Mouse (Mus musculus): ENCODE measurements around the gene Mtg2. TPM values are rescaled to one million over a fixed set of nuclear protein-coding genes. Genes with fewer than 3 reads are reported as not detected.

Gene Mtg2
- polyA plus RNA-seq, 1 experiment from 2014 or later: 33.1 TPM

DNA sequence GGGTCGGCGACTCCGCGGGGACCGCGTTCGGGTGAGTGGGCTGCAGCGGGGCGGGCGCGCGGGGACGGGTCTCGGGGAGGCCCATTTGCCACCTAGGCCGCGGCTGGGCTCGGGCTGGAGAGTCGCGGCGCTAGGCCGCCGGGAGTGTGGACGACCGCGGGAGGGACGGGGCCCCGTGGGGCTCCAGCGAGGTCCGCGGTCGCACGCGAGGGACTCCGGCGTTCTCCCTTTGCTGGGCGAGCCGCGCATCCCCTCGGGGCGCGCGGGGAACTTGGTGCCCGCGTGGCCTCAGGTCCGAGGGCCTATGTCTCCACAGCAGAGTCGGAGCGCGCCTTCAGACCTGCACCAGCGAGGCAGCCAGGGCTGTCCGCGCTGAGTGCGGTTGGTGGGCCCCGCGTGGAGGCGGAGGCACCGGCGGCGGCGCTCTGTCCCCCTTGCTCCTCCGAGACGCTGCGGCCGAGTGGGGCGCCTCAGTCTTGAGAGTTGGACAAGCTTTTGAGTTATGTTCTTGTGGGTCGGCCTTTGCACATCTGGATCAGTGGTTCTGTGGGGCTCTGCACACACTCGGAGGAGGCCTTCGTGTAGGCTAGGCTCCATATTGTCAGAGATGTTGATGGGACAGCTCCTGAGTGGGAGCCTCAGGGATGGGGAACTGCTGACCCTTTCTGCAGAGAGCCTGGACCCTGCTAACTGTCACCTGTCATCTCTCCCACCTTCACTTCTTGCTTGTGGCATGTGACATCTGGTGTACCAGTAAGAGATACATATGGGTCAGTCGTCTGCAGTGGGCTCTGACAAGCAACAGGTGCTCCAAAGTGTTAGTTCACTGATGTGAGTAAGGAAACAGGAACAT, 49.3 kb downstream of the Mtg2 start:
- Histone ChIP-seq H3K4me1 (ENCODE audit: control insufficient read depth, insufficient read depth, low read depth, low read length) (peaks cover 29% of the 10 kb centered on the region), H3K36me3 (ENCODE audit: control insufficient read depth, insufficient read depth, low read length) (no peaks in the 10 kb centered on the region), H3K9me3 (ENCODE audit: control insufficient read depth, low read length) (no peaks in the 10 kb centered on the region), H3K4me3 (ENCODE audit: low read length) (peak overlapping the region; percentile 90), H3K9ac (ENCODE audit: low read depth, low read length) (peak overlapping the region; percentile 89), H3K27ac (ENCODE audit: low read depth, low read length) (peak overlapping the region; percentile 80), H3K4me2 (ENCODE audit: low read length) (peak overlapping the region; percentile 94), H3K27me3 (replicated peaks; ENCODE audit: control insufficient read depth, insufficient read depth, low read length) (no peaks in the 10 kb centered on the region)
- under 1% methylated on average over 26 of the region's 68 CpGs for WGBS
- ATAC-seq: peak; percentile 41

- H3K4me2 ChIP-seq (ENCODE audit: low read length): peak overlapping the region; percentile 94
- H3K27ac ChIP-seq (ENCODE audit: low read depth, low read length): no peak overlapping the region
- no peak overlapping the region for H3K9ac ChIP-seq (ENCODE audit: low read depth, low read length)
- WGBS: 68% methylated on average over 5 of the region's 5 CpGs
- ATAC-seq: no peak
- H3K27me3 ChIP-seq (replicated peaks; ENCODE audit: control insufficient read depth, insufficient read depth, low read length): no peaks in the 10 kb centered on the region
- peak overlapping the region; percentile 90 for H3K4me3 ChIP-seq (ENCODE audit: low read length)
- no peaks in the 10 kb centered on the region for H3K36me3 ChIP-seq (ENCODE audit: control insufficient read depth, insufficient read depth, low read length)
- H3K9me3 ChIP-seq (ENCODE audit: control insufficient read depth, low read length): no peaks in the 10 kb centered on the region
- peaks cover 27% of the 10 kb centered on the region for H3K4me1 ChIP-seq (ENCODE audit: control insufficient read depth, insufficient read depth, low read depth, low read length)
Observed at GRCm38 (mm10) chr2:180120292-180120761, 49.9 kb downstream of the Mtg2 start.

DNA sequence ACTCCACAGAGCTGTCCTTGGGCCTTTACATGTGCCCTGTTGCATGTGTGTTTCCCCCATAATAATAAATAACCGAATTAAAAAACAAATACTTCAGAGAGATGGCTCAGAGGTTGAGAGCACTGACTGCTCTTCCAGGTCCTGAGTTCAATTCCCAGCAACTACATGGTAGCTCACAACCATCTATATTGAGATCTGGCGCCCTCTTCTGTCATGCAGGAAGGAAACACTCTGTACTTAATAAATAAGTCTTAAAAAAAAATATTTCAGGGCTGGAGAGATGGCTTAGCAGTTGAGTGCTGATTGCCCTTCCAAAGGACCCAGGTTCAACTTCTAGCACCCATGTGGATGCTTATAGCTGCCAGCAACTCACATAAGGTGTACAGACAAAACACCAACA, 53.8 kb downstream of the Mtg2 start:
- Histone ChIP-seq H3K4me3 (ENCODE audit: low read length) (no peak overlapping the region), H3K4me2 (ENCODE audit: low read length) (no peak overlapping the region), H3K27me3 (replicated peaks; ENCODE audit: control insufficient read depth, insufficient read depth, low read length) (no peaks in the 10 kb centered on the region), H3K36me3 (ENCODE audit: control insufficient read depth, insufficient read depth, low read length) (no peaks in the 10 kb centered on the region), H3K27ac (ENCODE audit: low read depth, low read length) (no peak overlapping the region), H3K4me1 (ENCODE audit: control insufficient read depth, insufficient read depth, low read depth, low read length) (peaks cover 26% of the 10 kb centered on the region), H3K9ac (ENCODE audit: low read depth, low read length) (no peak overlapping the region), H3K9me3 (ENCODE audit: control insufficient read depth, low read length) (no peaks in the 10 kb centered on the region)
- no peak for ATAC-seq
- WGBS: 88% methylated on average over 2 of the region's 2 CpGs

GRCm38 (mm10) chr2:180126195-180126594, 55.8 kb downstream of the Mtg2 start:
- H3K4me1 ChIP-seq (ENCODE audit: control insufficient read depth, insufficient read depth, low read depth, low read length): peaks cover 16% of the 10 kb centered on the region
- no peak overlapping the region for H3K9ac ChIP-seq (ENCODE audit: low read depth, low read length)
- no peaks in the 10 kb centered on the region for H3K9me3 ChIP-seq (ENCODE audit: control insufficient read depth, low read length)
- 22% methylated on average over 4 of the region's 4 CpGs for WGBS
- no peak overlapping the region for H3K27ac ChIP-seq (ENCODE audit: low read depth, low read length)
- no peaks in the 10 kb centered on the region for H3K27me3 ChIP-seq (replicated peaks; ENCODE audit: control insufficient read depth, insufficient read depth, low read length)
- no peak overlapping the region for H3K4me3 ChIP-seq (ENCODE audit: low read length)
- no peak overlapping the region for H3K4me2 ChIP-seq (ENCODE audit: low read length)
- ATAC-seq: peak; percentile 58; the same call in 1 of the 2 replicates
- no peaks in the 10 kb centered on the region for H3K36me3 ChIP-seq (ENCODE audit: control insufficient read depth, insufficient read depth, low read length)

- H3K27ac ChIP-seq (ENCODE audit: low read depth, low read length): no peak overlapping the region; the same call in 1 of the 2 replicates
- H3K4me3 ChIP-seq (ENCODE audit: low read length): no peak overlapping the region
- no peaks in the 10 kb centered on the region for H3K27me3 ChIP-seq (replicated peaks; ENCODE audit: control insufficient read depth, insufficient read depth, low read length)
- H3K4me2 ChIP-seq (ENCODE audit: low read length): no peak overlapping the region
- no peak overlapping the region for H3K9ac ChIP-seq (ENCODE audit: low read depth, low read length)
- H3K36me3 ChIP-seq (ENCODE audit: control insufficient read depth, insufficient read depth, low read length): no peaks in the 10 kb centered on the region
- no peaks in the 10 kb centered on the region for H3K9me3 ChIP-seq (ENCODE audit: control insufficient read depth, low read length)
- WGBS: 43% methylated on average over 1 of the region's 1 CpGs
- ATAC-seq: no peak
- H3K4me1 ChIP-seq (ENCODE audit: control insufficient read depth, insufficient read depth, low read depth, low read length): peaks cover 16% of the 10 kb centered on the region
Observed at GRCm38 (mm10) chr2:180127675-180128074, 57.3 kb downstream of the Mtg2 start.

- Histone ChIP-seq H3K36me3 (ENCODE audit: control insufficient read depth, insufficient read depth, low read length) (peaks cover under 1% of the 10 kb centered on the region; the same call in 1 of the 2 replicates), H3K27ac (ENCODE audit: low read depth, low read length) (no peak overlapping the region), H3K9me3 (ENCODE audit: control insufficient read depth, low read length) (no peaks in the 10 kb centered on the region), H3K4me2 (ENCODE audit: low read length) (no peak overlapping the region), H3K4me1 (ENCODE audit: control insufficient read depth, insufficient read depth, low read depth, low read length) (no peaks in the 10 kb centered on the region), H3K4me3 (ENCODE audit: low read length) (no peak overlapping the region), H3K27me3 (replicated peaks; ENCODE audit: control insufficient read depth, insufficient read depth, low read length) (no peaks in the 10 kb centered on the region), H3K9ac (ENCODE audit: low read depth, low read length) (no peak overlapping the region)
- 99% methylated on average over 4 of the region's 4 CpGs for WGBS
- no peak for ATAC-seq
Observed at GRCm38 (mm10) chr2:180133231-180133630, 62.8 kb downstream of the Mtg2 start.

- H3K27me3 ChIP-seq (replicated peaks; ENCODE audit: control insufficient read depth, insufficient read depth, low read length): no peaks in the 10 kb centered on the region
- no peak overlapping the region for H3K4me3 ChIP-seq (ENCODE audit: low read length)
- no peaks in the 10 kb centered on the region for H3K4me1 ChIP-seq (ENCODE audit: control insufficient read depth, insufficient read depth, low read depth, low read length)
- no peak overlapping the region for H3K27ac ChIP-seq (ENCODE audit: low read depth, low read length)
- 91% methylated on average over 3 of the region's 3 CpGs for WGBS
- no peak for ATAC-seq
- H3K9me3 ChIP-seq (ENCODE audit: control insufficient read depth, low read length): no peaks in the 10 kb centered on the region
- H3K9ac ChIP-seq (ENCODE audit: low read depth, low read length): no peak overlapping the region
- H3K36me3 ChIP-seq (ENCODE audit: control insufficient read depth, insufficient read depth, low read length): peaks cover 3% of the 10 kb centered on the region; the same call in 1 of the 2 replicates
- H3K4me2 ChIP-seq (ENCODE audit: low read length): no peak overlapping the region
Observed at GRCm38 (mm10) chr2:180133911-180134310, 63.5 kb downstream of the Mtg2 start.

- WGBS: 86% methylated on average over 5 of the region's 5 CpGs
- ATAC-seq: no peak
- Histone ChIP-seq H3K36me3 (ENCODE audit: control insufficient read depth, insufficient read depth, low read length) (peaks cover 3% of the 10 kb centered on the region; the same call in 1 of the 2 replicates), H3K27me3 (replicated peaks; ENCODE audit: control insufficient read depth, insufficient read depth, low read length) (no peaks in the 10 kb centered on the region), H3K4me1 (ENCODE audit: control insufficient read depth, insufficient read depth, low read depth, low read length) (no peaks in the 10 kb centered on the region), H3K9me3 (ENCODE audit: control insufficient read depth, low read length) (no peaks in the 10 kb centered on the region), H3K4me3 (ENCODE audit: low read length) (no peak overlapping the region), H3K27ac (ENCODE audit: low read depth, low read length) (no peak overlapping the region), H3K4me2 (ENCODE audit: low read length) (no peak overlapping the region), H3K9ac (ENCODE audit: low read depth, low read length) (no peak overlapping the region)
Observed at GRCm38 (mm10) chr2:180135414-180135813, 65.0 kb downstream of the Mtg2 start.
